Mouse (Mus musculus) cortical plate, adult 2 months (tissue): ENCODE measurements around the gene Mfsd5. TPM values are rescaled to one million over a fixed set of nuclear protein-coding genes. Genes with fewer than 3 reads are reported as not detected.
A peak's percentile ranks its signal among the peaks of the same experiment; 100 is the strongest.

ENCODE experiments used
- H3K27ac ChIP-seq: fragments of 200-500 bp; 2 replicates; pipeline ENCODE4 v1.5.1; 2012; ENCODE audit warnings: low read length, control low read depth, inconsistent platforms; ENCODE audit not compliant: insufficient read depth
- H3K4me1 ChIP-seq: fragments of 200-500 bp; 2 replicates; pipeline ENCODE4 v1.6.1; 2011; ENCODE audit warnings: low read length; ENCODE audit not compliant: control insufficient read depth, insufficient read depth
- H3K4me3 ChIP-seq: fragments of 200-500 bp; 2 replicates; pipeline ENCODE4 v1.5.1; 2011; ENCODE audit warnings: mild to moderate bottlenecking, low read length, control low read depth; ENCODE audit not compliant: insufficient read depth
- CTCF ChIP-seq: fragments of 200-500 bp; IDR thresholded peaks from 2 replicates; pipeline ENCODE4 v1.5.1; 2011; ENCODE audit warnings: mild to moderate bottlenecking, control low read depth, low read length; ENCODE audit not compliant: insufficient read depth; ENCODE audit errors: extremely low read depth
- POLR2A ChIP-seq: fragments of 200-500 bp; IDR thresholded peaks from 2 replicates; pipeline ENCODE4 v1.6.1; 2011; ENCODE audit warnings: mild to moderate bottlenecking, low read length, control low read depth; ENCODE audit not compliant: insufficient read depth; ENCODE audit errors: extremely low read depth
- polyA plus RNA-seq: library from polyadenylated mRNA; depleted of rRNA; stranded (reverse); fragments of >200 nt; gene quantifications from 2 replicates; pipeline ENCODE4 v1.2.3, GENCODE M21; 2012

Mfsd5 gene
- polyA plus RNA-seq, 1 experiment = 55.5 TPM

DNA sequence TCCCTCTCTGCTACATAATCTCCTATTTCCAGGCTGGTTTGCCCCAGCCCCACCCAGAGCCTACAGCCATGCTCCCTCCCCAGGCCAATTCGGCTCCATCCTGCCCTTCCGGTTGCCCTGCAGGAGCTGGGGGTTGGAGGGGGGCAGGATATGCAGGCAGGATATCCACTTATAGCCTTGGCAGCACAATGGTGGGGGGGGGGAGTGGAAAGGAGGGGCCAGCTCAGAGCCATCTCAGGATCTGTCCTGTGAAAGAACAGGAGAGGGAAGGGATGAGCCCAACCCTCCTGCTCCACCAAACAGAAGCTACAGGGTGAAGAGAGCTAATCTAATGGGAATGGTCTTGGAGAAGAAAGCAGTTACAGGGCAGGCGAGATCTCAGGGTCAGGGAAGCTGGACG, 38.6 kb upstream of the Mfsd5 start:
- Histone ChIP-seq H3K4me1 (no peaks in the 10 kb centered on the region), H3K27ac (peak overlapping the region; percentile 38; the same call in 1 of the 2 replicates), H3K4me3 (no peak overlapping the region)
- TF ChIP-seq CTCF = no peak
- no peak for TF ChIP-seq POLR2A

DNA sequence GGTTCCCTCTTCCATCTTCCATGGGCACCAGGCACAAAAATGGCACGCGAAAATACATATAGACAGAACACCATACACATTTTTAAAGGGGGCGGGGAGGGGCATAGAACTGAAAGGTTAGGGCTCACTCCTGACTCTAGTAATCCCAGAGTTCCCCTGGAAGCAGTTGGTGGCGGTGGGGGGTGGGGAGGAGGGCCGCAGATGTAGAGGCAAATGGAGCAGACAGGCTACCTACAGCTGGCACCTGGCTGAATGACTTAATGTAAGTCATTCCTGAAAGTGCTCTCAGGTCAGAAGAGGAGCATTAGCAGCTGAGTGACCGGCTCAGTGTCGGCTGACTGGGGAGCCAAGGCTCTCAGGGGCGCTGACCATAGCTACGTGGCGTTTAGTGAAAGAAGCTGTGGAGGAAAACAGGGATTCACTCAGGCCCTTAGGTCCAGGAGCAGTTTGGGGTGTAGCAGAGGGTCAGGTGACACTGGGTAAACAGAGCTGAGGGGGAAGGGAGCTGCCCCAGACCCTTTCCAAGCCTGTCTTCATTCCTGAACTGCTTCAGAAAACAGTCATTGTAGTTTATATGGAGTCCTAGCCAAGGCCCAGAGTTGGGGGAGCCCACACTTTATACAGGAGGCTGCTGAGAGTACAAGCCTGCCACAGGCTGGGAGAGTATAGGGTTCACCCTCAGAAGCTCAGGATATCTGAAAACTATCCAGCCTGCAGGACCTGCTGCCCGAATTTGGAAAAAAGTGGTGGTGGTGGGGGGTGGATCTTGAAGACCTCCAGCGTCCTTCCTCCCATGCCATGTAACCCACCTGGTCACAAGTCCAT, 36.6 kb upstream of the Mfsd5 start:
- Histone ChIP-seq H3K4me3 (no peak overlapping the region), H3K27ac (no peak overlapping the region), H3K4me1 (no peaks in the 10 kb centered on the region)
- no peak for TF ChIP-seq CTCF
- TF ChIP-seq POLR2A = no peak

DNA sequence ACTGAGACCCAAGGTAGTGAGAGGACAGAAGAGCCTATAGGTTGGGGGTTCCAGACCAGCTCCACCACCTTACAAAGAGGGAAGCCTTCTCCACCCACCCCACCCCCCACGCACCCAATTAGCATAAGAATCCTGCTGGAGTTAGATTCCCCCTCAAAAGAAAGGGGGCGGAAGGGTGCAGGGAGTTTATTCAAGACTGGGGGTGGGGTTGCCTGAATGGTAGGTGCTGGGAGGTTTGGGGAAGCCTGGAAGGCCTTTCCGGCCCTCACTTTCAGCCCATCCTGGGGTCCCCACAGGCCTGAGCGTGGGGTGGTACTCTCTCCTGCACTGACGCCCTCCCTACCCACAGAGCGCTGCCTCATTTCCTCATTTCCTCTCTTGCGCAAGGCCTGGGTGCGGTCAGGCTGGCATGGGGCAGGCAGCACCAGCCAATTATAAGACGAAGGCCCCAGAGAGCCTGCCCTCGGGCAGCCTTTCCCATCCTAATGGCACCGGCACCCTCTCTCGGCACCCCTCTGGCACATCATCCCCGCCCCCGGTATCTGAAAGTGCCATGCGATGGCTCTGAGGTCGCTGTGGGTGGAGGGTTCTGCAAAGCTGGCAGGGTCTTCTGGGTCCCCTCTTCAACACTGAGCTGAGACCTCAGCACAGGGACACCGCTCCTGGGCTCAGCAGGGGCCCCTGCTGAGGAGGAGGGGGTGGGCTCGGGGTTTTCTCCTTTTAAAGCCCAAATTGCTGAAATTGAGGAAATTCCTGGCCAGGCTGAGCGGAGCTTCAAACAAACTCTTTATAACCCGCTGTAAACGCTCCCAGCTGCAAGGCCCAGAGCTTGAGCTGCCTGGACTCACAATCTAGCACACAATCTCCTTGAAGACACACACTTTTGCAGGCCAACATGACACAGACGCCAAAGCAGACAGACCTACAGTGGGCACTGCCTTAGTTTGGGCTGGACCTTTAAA, 35.7 kb upstream of the Mfsd5 start:
- TF ChIP-seq POLR2A (no peak), CTCF (no peak)
- peak overlapping the region; percentile 57 for H3K27ac ChIP-seq
- no peak overlapping the region for H3K4me3 ChIP-seq
- no peaks in the 10 kb centered on the region for H3K4me1 ChIP-seq

DNA sequence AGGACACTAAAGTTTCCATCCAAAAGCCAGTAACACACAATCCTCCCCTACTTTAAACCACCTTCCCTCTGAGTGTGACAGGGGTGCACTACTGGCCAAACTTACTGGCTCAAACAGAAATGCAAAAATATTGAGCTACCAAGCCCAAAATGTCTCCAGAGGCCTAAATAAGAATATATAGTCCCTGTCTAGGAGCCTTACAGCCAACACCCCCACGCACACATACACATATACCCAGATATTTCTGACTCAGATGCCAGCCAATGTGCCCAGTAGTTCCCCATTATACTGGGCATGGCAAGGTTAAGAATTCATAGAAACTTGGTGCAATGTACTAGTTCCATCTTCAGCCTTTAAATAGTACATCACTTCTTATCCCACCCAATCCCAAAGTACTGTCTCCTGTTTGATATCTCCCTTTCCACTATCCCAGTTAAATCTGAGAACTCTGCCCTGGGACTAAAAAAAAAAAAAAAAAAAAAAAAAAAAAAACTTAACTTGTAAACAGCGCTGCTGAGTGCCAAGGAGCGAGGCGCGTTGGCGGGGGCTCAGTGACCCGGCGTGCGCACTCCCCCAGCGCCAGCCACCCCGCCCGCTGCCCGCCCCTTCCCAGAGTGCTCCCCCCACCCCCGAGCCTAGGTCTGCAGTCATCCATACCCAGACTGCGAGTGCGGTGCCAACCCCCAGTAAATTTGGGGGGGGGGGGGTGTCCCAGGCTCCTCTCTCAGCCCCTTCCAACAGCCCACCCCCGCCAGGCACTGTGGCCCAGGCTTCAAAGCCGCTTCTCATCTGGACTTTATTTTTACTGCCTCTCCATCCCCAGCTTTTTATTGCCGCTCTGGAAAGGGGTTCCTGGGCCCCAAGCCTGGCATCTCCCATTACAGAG, 34.7 kb upstream of the Mfsd5 start:
- no peak for TF ChIP-seq CTCF
- no peak for TF ChIP-seq POLR2A
- peak overlapping the region; percentile 49; the same call in 1 of the 2 replicates for H3K4me3 ChIP-seq
- H3K27ac ChIP-seq = 0 out of 2 replicates have a peak overlapping the region, but pooled peaks have one; percentile 49
- no peaks in the 10 kb centered on the region for H3K4me1 ChIP-seq

DNA sequence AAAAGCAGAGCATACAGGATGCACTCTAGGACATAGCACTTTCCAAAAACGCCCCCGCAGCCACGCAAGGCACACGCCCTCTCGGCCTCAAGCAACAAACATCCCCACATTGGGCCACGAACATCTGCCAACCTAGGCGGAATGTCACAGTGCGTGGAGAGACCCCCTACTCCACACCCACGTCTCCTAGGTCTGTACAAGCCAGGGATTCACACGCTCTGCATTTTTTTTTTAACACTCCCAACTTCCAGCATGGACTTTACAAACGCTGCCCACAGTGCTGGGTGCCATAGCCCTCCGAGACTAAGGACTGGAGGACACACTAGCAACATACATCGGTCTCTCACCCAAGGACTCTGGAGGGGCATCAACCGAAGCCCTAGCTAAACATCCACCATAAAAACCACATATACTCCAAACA, 33.8 kb upstream of the Mfsd5 start:
- Histone ChIP-seq H3K4me1 (no peaks in the 10 kb centered on the region), H3K4me3 (peak overlapping the region; percentile 49), H3K27ac (peak overlapping the region; percentile 14; the same call in 1 of the 2 replicates)
- TF ChIP-seq CTCF (no peak), POLR2A (no peak)

DNA sequence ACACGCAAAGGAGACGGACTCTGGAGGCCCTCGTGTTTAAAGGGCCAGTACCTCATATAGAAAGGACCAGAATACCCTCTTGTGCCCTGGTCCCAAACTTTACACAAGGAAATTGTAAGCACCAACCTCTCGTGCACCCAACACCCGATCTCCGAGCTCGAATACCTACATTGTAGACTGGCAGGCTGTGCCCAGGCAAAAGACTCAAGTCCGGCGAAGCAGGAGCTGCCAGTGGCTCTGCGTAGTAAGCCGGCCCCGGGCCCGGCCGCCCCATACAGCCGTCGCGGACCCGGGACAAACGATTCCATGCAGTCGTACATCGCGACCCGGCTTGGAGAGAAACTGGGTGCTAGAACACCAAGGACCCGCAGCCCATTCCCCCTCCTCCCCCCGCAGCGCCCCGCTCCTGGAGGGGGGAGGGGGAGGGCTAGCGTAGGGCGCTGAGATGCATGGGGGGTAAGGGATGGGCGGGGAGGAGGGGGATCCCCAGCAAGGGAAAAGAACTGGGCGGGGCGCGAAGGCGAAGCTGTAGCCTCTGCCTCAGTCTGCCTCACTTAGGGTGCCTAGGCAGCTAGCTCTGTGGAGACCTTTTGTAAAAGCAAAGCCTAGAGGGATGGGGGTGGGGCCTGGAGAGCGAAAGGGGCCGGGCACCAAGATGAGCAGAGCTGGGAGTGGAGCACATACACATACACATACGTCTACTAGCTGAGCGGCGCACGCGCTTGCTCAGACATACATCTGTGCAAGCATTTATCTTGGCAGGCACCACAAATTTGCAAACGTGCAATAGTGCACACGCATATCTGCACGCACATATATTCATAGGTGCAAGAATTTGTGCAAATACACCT, 33.1 kb upstream of the Mfsd5 start:
- no peak for TF ChIP-seq CTCF
- TF ChIP-seq POLR2A = peak; percentile 66; the same call in 1 of the 2 replicates
- Histone ChIP-seq H3K4me1 (no peaks in the 10 kb centered on the region), H3K4me3 (peak overlapping the region; percentile 49), H3K27ac (peak overlapping the region; percentile 53)

DNA sequence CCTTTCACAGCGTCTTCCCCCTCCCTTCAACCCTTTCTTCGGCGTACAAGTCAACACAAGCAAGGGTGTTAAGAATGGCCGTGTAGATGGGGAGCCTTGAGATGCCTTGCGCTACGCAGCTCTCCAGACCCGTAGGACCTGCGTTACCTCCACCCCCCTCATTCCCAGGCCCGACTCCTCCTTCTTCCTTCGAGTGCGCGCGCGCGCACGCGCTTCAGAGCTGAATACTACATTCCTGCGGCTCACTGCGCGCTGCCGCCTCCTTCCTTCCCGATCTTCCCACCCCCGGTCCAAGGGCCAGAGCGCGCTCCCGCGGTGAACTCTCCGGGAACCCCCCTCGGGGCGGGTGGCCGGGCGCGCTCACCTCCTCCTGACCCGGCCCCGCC, 32.4 kb upstream of the Mfsd5 start:
- no peak for TF ChIP-seq CTCF
- TF ChIP-seq POLR2A = peak; percentile 89
- Histone ChIP-seq H3K4me1 (no peaks in the 10 kb centered on the region), H3K4me3 (peak overlapping the region; percentile 49), H3K27ac (peak overlapping the region; percentile 53)
